Mouse (Mus musculus) forebrain, embryonic 16.5 days (tissue): ENCODE data around the gene Npl. TPM values are rescaled to one million over a fixed set of nuclear protein-coding genes. Genes with fewer than 3 reads are reported as not detected.

Source experiments
- polyA plus RNA-seq: library from polyadenylated mRNA; unstranded; fragments of >200 nt; fragmentation: Nextera tagmentation; extraction: Ambion mirVana; gene quantifications from 2 replicates; pipeline ENCODE4 v1.2.1, GENCODE M21; 2015

Gene Npl
- polyA plus RNA-seq, 1 experiment from 2014 or later, result 6.6 TPM

Other genes with a start within 250 kb of the Npl start
- 14.4 and 18.5 TPM in 2 replicates for gene Lamc1, start 217.3 kb downstream of the Npl start, polyA plus RNA-seq
- gene Shcbp1l, start 124.9 kb downstream of the Npl start, polyA plus RNA-seq, result 0.14 and 0.67 TPM in 2 replicates
- 30.8 and 38.4 TPM in 2 replicates for gene Dhx9, start 62.4 kb downstream of the Npl start, polyA plus RNA-seq
- gene Rgs8, start 103.0 kb upstream of the Npl start, polyA plus RNA-seq, result 16.1 and 22.4 TPM in 2 replicates
- 32.9 and 34.3 TPM in 2 replicates for gene Rgs16, start 190.3 kb upstream of the Npl start, polyA plus RNA-seq
- 40.4 and 42.7 TPM in 2 replicates for gene Rnasel, start 199.4 kb upstream of the Npl start, polyA plus RNA-seq